Mouse (Mus musculus): ENCODE results near the gene Reps2. TPM values are rescaled to one million over a fixed set of nuclear protein-coding genes. Genes with fewer than 3 reads are reported as not detected.

Reps2 gene
- total RNA-seq, 1 experiment: 1.5 TPM

DNA sequence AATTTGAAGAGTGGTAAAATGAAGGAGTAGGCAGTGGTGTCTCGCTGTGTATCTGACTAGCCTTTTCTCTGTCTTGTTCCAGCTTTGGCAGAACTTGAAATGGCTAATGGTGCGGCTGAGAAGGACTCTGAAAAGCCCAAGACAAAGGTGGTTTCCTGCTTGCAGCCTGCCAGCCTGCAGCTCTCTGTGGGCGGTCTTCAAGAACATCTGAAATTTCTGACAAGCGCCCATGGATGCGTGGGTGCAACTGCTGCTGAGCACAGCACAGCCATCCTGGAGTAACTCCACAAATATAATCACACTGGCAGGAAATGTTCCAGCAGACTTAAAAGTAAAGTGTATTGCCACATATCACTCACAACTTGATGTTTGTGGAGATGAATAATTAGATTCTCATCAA lies 181.3 kb downstream of the Reps2 start:
- Histone ChIP-seq H3K27ac (ENCODE audit: insufficient read depth, low read depth, low read length, poor library complexity, severe bottlenecking) (no peak overlapping the region), H3K9ac (ENCODE audit: insufficient read depth, low read depth, low read length, poor library complexity, severe bottlenecking) (no peak overlapping the region), H3K4me3 (ENCODE audit: insufficient read depth in 1 of 2, low read depth in 1 of 2, low read length in 2 of 2, poor library complexity in 1 of 2, severe bottlenecking in 1 of 2) (no peak overlapping the region), H3K36me3 (ENCODE audit: control insufficient read depth, insufficient read depth, low read length, poor library complexity, severe bottlenecking) (no peaks in the 10 kb centered on the region), H3K4me1 (ENCODE audit: control insufficient read depth in 2 of 2, insufficient read depth in 2 of 2, low read length in 2 of 2, poor library complexity in 1 of 2) (no peaks in the 10 kb centered on the region), H3K9me3 (ENCODE audit: control insufficient read depth, insufficient read depth, low read depth, low read length) (no peaks in the 10 kb centered on the region)
- no peak for DNase-seq (ENCODE audit: low read depth, low spot score)
- in situ Hi-C loops (cut with MboI; ENCODE audit: low sequenced_read_pairs in 2 of 2, unreplicated experiment in 2 of 2): no loop called here
- TF ChIP-seq ZC3H11A (IDR thresholded peaks at IDR 0.05; ENCODE audit: borderline replicate concordance, low read depth, low read length) (no peak), MAFK (IDR thresholded peaks at IDR 0.05; ENCODE audit: insufficient read depth, low read depth, low read length) (no peak), CHD2 (IDR thresholded peaks at IDR 0.05; ENCODE audit: low read depth, low read length) (no peak), ZNF384 (IDR thresholded peaks at IDR 0.05; ENCODE audit: low read depth, low read length) (no peak), HCFC1 (IDR thresholded peaks at IDR 0.05; ENCODE audit: borderline replicate concordance, insufficient read depth, low read length) (no peak)

GRCm38 (mm10) chrX:162456445-162456844 lies 187.0 kb downstream of the Reps2 start:
- Histone ChIP-seq H3K4me1 (ENCODE audit: control insufficient read depth in 2 of 2, insufficient read depth in 2 of 2, low read length in 2 of 2, poor library complexity in 1 of 2) (no peaks in the 10 kb centered on the region), H3K36me3 (ENCODE audit: control insufficient read depth, insufficient read depth, low read length, poor library complexity, severe bottlenecking) (no peaks in the 10 kb centered on the region), H3K27ac (ENCODE audit: insufficient read depth, low read depth, low read length, poor library complexity, severe bottlenecking) (no peak overlapping the region), H3K4me3 (ENCODE audit: insufficient read depth in 1 of 2, low read depth in 1 of 2, low read length in 2 of 2, poor library complexity in 1 of 2, severe bottlenecking in 1 of 2) (no peak overlapping the region), H3K9ac (ENCODE audit: insufficient read depth, low read depth, low read length, poor library complexity, severe bottlenecking) (no peak overlapping the region), H3K9me3 (ENCODE audit: control insufficient read depth, insufficient read depth, low read depth, low read length) (no peaks in the 10 kb centered on the region)
- TF ChIP-seq ZC3H11A (IDR thresholded peaks at IDR 0.05; ENCODE audit: borderline replicate concordance, low read depth, low read length) (no peak), CHD2 (IDR thresholded peaks at IDR 0.05; ENCODE audit: low read depth, low read length) (no peak), ZNF384 (IDR thresholded peaks at IDR 0.05; ENCODE audit: low read depth, low read length) (no peak), HCFC1 (IDR thresholded peaks at IDR 0.05; ENCODE audit: borderline replicate concordance, insufficient read depth, low read length) (no peak), MAFK (IDR thresholded peaks at IDR 0.05; ENCODE audit: insufficient read depth, low read depth, low read length) (no peak)
- in situ Hi-C loops (cut with MboI; ENCODE audit: low sequenced_read_pairs in 2 of 2, unreplicated experiment in 2 of 2): no loop called here
- DNase-seq (ENCODE audit: low read depth, low spot score): no peak

DNA sequence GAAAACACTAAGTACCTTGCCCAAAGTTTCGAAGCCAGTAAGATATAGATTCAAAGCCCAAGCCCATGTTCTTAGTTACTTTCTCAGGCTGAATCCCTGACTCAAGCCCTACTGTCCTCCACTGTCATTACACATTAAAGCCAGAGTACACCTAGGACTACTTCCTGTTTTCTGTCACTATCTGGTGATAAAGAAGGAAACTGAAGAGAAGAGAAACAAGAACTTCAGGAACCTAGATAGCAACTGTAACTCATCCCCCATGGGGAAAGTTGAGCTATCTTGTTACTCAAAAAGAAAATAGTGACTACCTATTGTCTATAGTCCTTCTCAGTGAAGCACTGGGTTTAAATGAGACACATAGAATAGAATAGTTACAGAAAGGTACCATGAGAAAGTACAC lies 188.1 kb downstream of the Reps2 start:
- no peaks in the 10 kb centered on the region for H3K36me3 ChIP-seq (ENCODE audit: control insufficient read depth, insufficient read depth, low read length, poor library complexity, severe bottlenecking)
- H3K4me3 ChIP-seq (ENCODE audit: insufficient read depth in 1 of 2, low read depth in 1 of 2, low read length in 2 of 2, poor library complexity in 1 of 2, severe bottlenecking in 1 of 2): no peak overlapping the region
- H3K27ac ChIP-seq (ENCODE audit: insufficient read depth, low read depth, low read length, poor library complexity, severe bottlenecking): no peak overlapping the region
- TF ChIP-seq HCFC1 (IDR thresholded peaks at IDR 0.05; ENCODE audit: borderline replicate concordance, insufficient read depth, low read length) (no peak), ZNF384 (IDR thresholded peaks at IDR 0.05; ENCODE audit: low read depth, low read length) (no peak), ZC3H11A (IDR thresholded peaks at IDR 0.05; ENCODE audit: borderline replicate concordance, low read depth, low read length) (no peak), CHD2 (IDR thresholded peaks at IDR 0.05; ENCODE audit: low read depth, low read length) (no peak), MAFK (IDR thresholded peaks at IDR 0.05; ENCODE audit: insufficient read depth, low read depth, low read length) (no peak)
- no peak overlapping the region for H3K9ac ChIP-seq (ENCODE audit: insufficient read depth, low read depth, low read length, poor library complexity, severe bottlenecking)
- no peaks in the 10 kb centered on the region for H3K4me1 ChIP-seq (ENCODE audit: control insufficient read depth in 2 of 2, insufficient read depth in 2 of 2, low read length in 2 of 2, poor library complexity in 1 of 2)
- in situ Hi-C loops (cut with MboI; ENCODE audit: low sequenced_read_pairs in 2 of 2, unreplicated experiment in 2 of 2): no loop called here
- DNase-seq (ENCODE audit: low read depth, low spot score): no peak
- no peaks in the 10 kb centered on the region for H3K9me3 ChIP-seq (ENCODE audit: control insufficient read depth, insufficient read depth, low read depth, low read length)

DNA sequence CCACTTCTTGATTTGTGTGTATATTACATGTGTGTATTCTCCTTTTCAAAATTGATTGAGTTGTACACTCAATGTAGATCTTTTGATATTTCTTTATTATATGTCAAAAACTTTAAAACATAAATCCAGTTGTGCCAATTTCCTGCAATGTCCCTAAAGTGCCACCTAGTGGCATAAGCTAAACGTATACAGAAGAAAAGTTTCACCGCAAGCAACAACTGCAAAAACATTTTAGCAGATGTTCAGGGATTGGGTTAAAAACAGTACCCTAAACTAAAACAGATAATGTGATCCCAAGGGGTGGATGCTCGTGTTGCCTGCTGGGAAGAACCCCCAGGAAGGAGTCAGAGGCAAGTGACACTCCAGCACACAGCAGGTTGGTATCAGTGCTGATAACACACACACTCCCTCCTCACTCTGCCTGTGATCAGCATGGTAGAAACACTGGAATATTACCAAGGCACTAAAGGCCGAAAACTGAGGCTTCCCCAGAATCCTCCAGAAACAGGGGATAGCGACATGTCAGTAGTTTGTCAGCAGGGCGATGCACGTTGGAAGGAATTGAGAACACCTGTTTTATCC lies 189.5 kb downstream of the Reps2 start:
- in situ Hi-C loops (cut with MboI; ENCODE audit: low sequenced_read_pairs in 2 of 2, unreplicated experiment in 2 of 2): no loop called here
- no peak for DNase-seq (ENCODE audit: low read depth, low spot score)
- H3K9me3 ChIP-seq (ENCODE audit: control insufficient read depth, insufficient read depth, low read depth, low read length): no peaks in the 10 kb centered on the region

More for the DNA sequence above, 189.5 kb downstream of the Reps2 start:
- Histone ChIP-seq H3K4me1 (ENCODE audit: control insufficient read depth in 2 of 2, insufficient read depth in 2 of 2, low read length in 2 of 2, poor library complexity in 1 of 2) (no peaks in the 10 kb centered on the region), H3K27ac (ENCODE audit: insufficient read depth, low read depth, low read length, poor library complexity, severe bottlenecking) (no peak overlapping the region), H3K36me3 (ENCODE audit: control insufficient read depth, insufficient read depth, low read length, poor library complexity, severe bottlenecking) (no peaks in the 10 kb centered on the region), H3K9ac (ENCODE audit: insufficient read depth, low read depth, low read length, poor library complexity, severe bottlenecking) (no peak overlapping the region), H3K4me3 (ENCODE audit: insufficient read depth in 1 of 2, low read depth in 1 of 2, low read length in 2 of 2, poor library complexity in 1 of 2, severe bottlenecking in 1 of 2) (no peak overlapping the region)
- TF ChIP-seq CHD2 (IDR thresholded peaks at IDR 0.05; ENCODE audit: low read depth, low read length): no peak
- no peak for TF ChIP-seq ZC3H11A (IDR thresholded peaks at IDR 0.05; ENCODE audit: borderline replicate concordance, low read depth, low read length)
- TF ChIP-seq MAFK (IDR thresholded peaks at IDR 0.05; ENCODE audit: insufficient read depth, low read depth, low read length): no peak
- no peak for TF ChIP-seq HCFC1 (IDR thresholded peaks at IDR 0.05; ENCODE audit: borderline replicate concordance, insufficient read depth, low read length)
- TF ChIP-seq ZNF384 (IDR thresholded peaks at IDR 0.05; ENCODE audit: low read depth, low read length): no peak
